ENCODE assay signal across 8 mouse cellular contexts in genomic region chr1:69688961-69689360, GRCm38 (mm10). TPM values are rescaled to one million over a fixed set of nuclear protein-coding genes. Genes with fewer than 3 reads are reported as not detected.
DNase-seq lines count a peak whose midpoint lies in the region; ATAC-seq lines count a peak whose summit lies in the region.

No protein-coding gene starts in this region.

- no peak overlapping the region for H3K9ac ChIP-seq in heart, embryonic 12.5 days
- H3K9ac ChIP-seq in kidney, embryonic 14.5 days (ENCODE audit: low read depth, low read length) = no peak overlapping the region
- no peak overlapping the region for H3K9ac ChIP-seq in limb, embryonic 15.5 days
- H3K9ac ChIP-seq in midbrain, embryonic 16.5 days (ENCODE audit: low read depth, low read length) = no peak overlapping the region

- no peak for ATAC-seq in heart, embryonic 12.5 days (ENCODE audit: insufficient number of reproducible peaks, low FRiP score)
- peak; percentile 55; the same call in 1 of the 2 replicates for ATAC-seq in kidney, embryonic 14.5 days (ENCODE audit: low FRiP score, low TSS enrichment)
- ATAC-seq in limb, embryonic 15.5 days (ENCODE audit: insufficient number of reproducible peaks, low FRiP score, low TSS enrichment, low read depth) = no peak
- no peak for ATAC-seq in midbrain, embryonic 16.5 days

- 1% methylated on average over 5 of the region's 5 CpGs for WGBS in heart, embryonic 12.5 days
- WGBS in kidney, embryonic 14.5 days = under 1% methylated on average over 5 of the region's 5 CpGs
- WGBS in limb, embryonic 15.5 days = under 1% methylated on average over 5 of the region's 5 CpGs
- under 1% methylated on average over 5 of the region's 5 CpGs for WGBS in midbrain, embryonic 16.5 days

- peak overlapping the region; percentile 35 for H3K4me3 ChIP-seq in heart, embryonic 12.5 days
- H3K4me3 ChIP-seq in kidney, embryonic 14.5 days (ENCODE audit: low read length) = no peak overlapping the region
- no peak overlapping the region for H3K4me3 ChIP-seq in limb, embryonic 15.5 days
- no peak overlapping the region for H3K4me3 ChIP-seq in midbrain, embryonic 16.5 days (ENCODE audit: low read depth, low read length)

- H3K27ac ChIP-seq in heart, embryonic 12.5 days (ENCODE audit: poor library complexity, severe bottlenecking) = no peak overlapping the region
- no peak overlapping the region for H3K27ac ChIP-seq in kidney, embryonic 14.5 days (ENCODE audit: low read depth, low read length)
- H3K27ac ChIP-seq in limb, embryonic 15.5 days = no peak overlapping the region
- no peak overlapping the region for H3K27ac ChIP-seq in midbrain, embryonic 16.5 days (ENCODE audit: low read length)

- H3K9me3 ChIP-seq in heart, embryonic 12.5 days (replicated peaks) = no peaks in the 10 kb centered on the region
- H3K9me3 ChIP-seq in kidney, embryonic 14.5 days (ENCODE audit: control insufficient read depth, low read length) = no peaks in the 10 kb centered on the region
- H3K9me3 ChIP-seq in limb, embryonic 15.5 days = no peaks in the 10 kb centered on the region
- H3K9me3 ChIP-seq in midbrain, embryonic 16.5 days (replicated peaks; ENCODE audit: control insufficient read depth, low read length, poor library complexity, severe bottlenecking) = no peaks in the 10 kb centered on the region

- H3K4me1 ChIP-seq in heart, embryonic 12.5 days (replicated peaks) = peaks cover 6% of the 10 kb centered on the region
- H3K4me1 ChIP-seq in kidney, embryonic 14.5 days (ENCODE audit: control insufficient read depth, insufficient read depth, low read length) = no peaks in the 10 kb centered on the region
- H3K4me1 ChIP-seq in limb, embryonic 15.5 days = peaks cover 6% of the 10 kb centered on the region; the same call in 1 of the 2 replicates
- H3K4me1 ChIP-seq in midbrain, embryonic 16.5 days (ENCODE audit: control insufficient read depth, insufficient read depth, low read length) = peaks cover 10% of the 10 kb centered on the region

- DNase-seq in CD4-positive, CD25-positive, alpha-beta regulatory T cell, adult 2 months (ENCODE audit: low read depth, low spot score) = peak; percentile 87
- DNase-seq in adrenal gland, adult 2 months = peak; percentile 83
- peak; percentile 74 for DNase-seq in embryo, embryonic 9.5 days (ENCODE audit: extremely low spot score)
- DNase-seq in testis, postnatal 14 days (ENCODE audit: low spot score) = peak; percentile 18

- H3K27me3 ChIP-seq in heart, embryonic 12.5 days (replicated peaks) = no peaks in the 10 kb centered on the region
- no peaks in the 10 kb centered on the region for H3K27me3 ChIP-seq in kidney, embryonic 14.5 days (ENCODE audit: control insufficient read depth, insufficient read depth, low read length)
- H3K27me3 ChIP-seq in limb, embryonic 15.5 days = no peaks in the 10 kb centered on the region
- no peaks in the 10 kb centered on the region for H3K27me3 ChIP-seq in midbrain, embryonic 16.5 days (ENCODE audit: control insufficient read depth, insufficient read depth, low read depth, low read length)

- peak overlapping the region; percentile 70 for H3K4me2 ChIP-seq in heart, embryonic 12.5 days
- no peak overlapping the region; the same call in 1 of the 2 replicates for H3K4me2 ChIP-seq in kidney, embryonic 14.5 days (replicated peaks; ENCODE audit: low read depth, low read length)
- H3K4me2 ChIP-seq in limb, embryonic 15.5 days = 0 out of 2 replicates have a peak overlapping the region, but pooled peaks have one; percentile 4
- H3K4me2 ChIP-seq in midbrain, embryonic 16.5 days (ENCODE audit: low read length) = peak overlapping the region; percentile 8; the same call in 1 of the 2 replicates

- no peaks in the 10 kb centered on the region for H3K36me3 ChIP-seq in heart, embryonic 12.5 days
- H3K36me3 ChIP-seq in kidney, embryonic 14.5 days (ENCODE audit: control insufficient read depth, insufficient read depth, low read length) = no peaks in the 10 kb centered on the region
- H3K36me3 ChIP-seq in limb, embryonic 15.5 days = no peaks in the 10 kb centered on the region
- H3K36me3 ChIP-seq in midbrain, embryonic 16.5 days (ENCODE audit: control insufficient read depth, insufficient read depth, low read length) = no peaks in the 10 kb centered on the region

RNA-seq across cellular contexts. Expression of gene Ikzf2, which starts 1.9 kb away (rescaled TPM):
- total RNA-seq in adrenal gland, adult 2 months (2021) = 1 to 10 TPM; 7.7 to 9.9 TPM
- 0.22 and 0.80 TPM in 2 replicates for polyA plus RNA-seq in adrenal gland, adult 2 months (2012; rRNA removed)
- 2.6 and 2.9 TPM in 2 replicates for polyA plus RNA-seq in heart, embryonic 12.5 days (2016; fragmentation: Nextera tagmentation; extraction: Ambion mirVana)
- polyA plus RNA-seq in kidney, embryonic 14.5 days (2014; fragmentation: Nextera tagmentation; extraction: Ambion mirVana) = 4.8 and 5.6 TPM in 2 replicates
- 3.2 and 3.3 TPM in 2 replicates for polyA plus RNA-seq in limb, embryonic 15.5 days (2015; fragmentation: Nextera tagmentation; extraction: Ambion mirVana)
- polyA plus RNA-seq in midbrain, embryonic 16.5 days (2015; fragmentation: Nextera tagmentation; extraction: Ambion mirVana) = 3.8 and 5.0 TPM in 2 replicates

Comparison
In these comparisons a context has a peak if more than half of its experiments do, and no peak if none do; other contexts are left out.
1. DNase-seq: peak in every context shown above with its lines; median percentile 87 in CD4-positive, CD25-positive, alpha-beta regulatory T cell, adult 2 months; 83 in adrenal gland, adult 2 months; 74 in embryo, embryonic 9.5 days; 18 in testis, postnatal 14 days.